12 mouse cellular contexts compared by ENCODE assay signal in the genomic region with DNA sequence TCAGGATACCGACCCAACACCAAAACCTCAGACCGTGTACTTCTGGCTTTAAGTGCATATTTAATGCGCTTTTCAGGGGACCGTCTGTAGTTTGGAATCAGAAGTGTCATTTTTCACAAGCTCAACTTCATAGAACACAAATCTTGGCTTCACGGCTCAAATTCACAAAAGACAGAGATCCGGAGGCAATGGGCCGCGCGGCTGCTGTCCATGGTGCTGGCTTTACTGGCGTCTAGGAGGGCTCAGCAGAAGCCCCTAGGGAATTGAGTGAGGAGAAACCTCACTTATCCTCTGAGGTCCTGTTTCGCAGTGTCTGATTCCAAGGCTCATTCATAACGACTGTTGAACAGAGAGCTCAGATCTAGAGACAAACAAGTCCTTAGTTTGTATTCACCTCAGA.
DNase-seq lines count a peak whose midpoint lies in the region; ATAC-seq lines count a peak whose summit lies in the region.
"Had no signal": no experiment of that assay in that cellular context is flagged by ENCODE, and none has a peak within 500 bp of the region (broad histone marks: within the 10 kb centered on the region; RNA-seq: fewer than 3 reads in every experiment).

No protein-coding gene starts in this region.

- H3K27ac ChIP-seq in forebrain, embryonic 10.5 days = no peak overlapping the region
- H3K27ac ChIP-seq in forebrain, embryonic 12.5 days = no peak overlapping the region
- H3K27ac ChIP-seq: forebrain, embryonic 13.5 days; lung, embryonic 15.5 days; neural tube, embryonic 13.5 days had no signal

- no peaks in the 10 kb centered on the region for H3K9me3 ChIP-seq in forebrain, embryonic 10.5 days
- H3K9me3 ChIP-seq in forebrain, embryonic 12.5 days = no peaks in the 10 kb centered on the region
- H3K9me3 ChIP-seq: forebrain, embryonic 13.5 days; lung, embryonic 15.5 days; neural tube, embryonic 13.5 days had no signal

- DNase-seq in forebrain, embryonic 10.5 days (ENCODE audit: extremely low spot score, low spot score) = peak; percentile 38
- DNase-seq in layer of hippocampus, postnatal 10 days (ENCODE audit: low spot score in 2 of 2) = peak; percentile 21 to 37
- no peak for DNase-seq in layer of hippocampus, postnatal 14 days (ENCODE audit: low spot score in 2 of 2)
- peak; percentile 5 for DNase-seq in urinary bladder, postnatal 25 days (ENCODE audit: low spot score)
- DNase-seq in urinary bladder, postnatal 36 days (ENCODE audit: low spot score in 2 of 2) = no peak
- no peak for DNase-seq in spleen, postnatal 10 days (ENCODE audit: low spot score in 2 of 2)
- DNase-seq: cerebellum, adult 11 months had no signal

- H3K4me1 ChIP-seq in forebrain, embryonic 10.5 days = no peaks in the 10 kb centered on the region; the same call in 1 of the 2 replicates
- H3K4me1 ChIP-seq in forebrain, embryonic 12.5 days = no peaks in the 10 kb centered on the region
- H3K4me1 ChIP-seq: forebrain, embryonic 13.5 days; lung, embryonic 15.5 days had no signal

- H3K4me3 ChIP-seq in forebrain, embryonic 10.5 days = no peak overlapping the region
- H3K4me3 ChIP-seq in forebrain, embryonic 12.5 days (replicated peaks) = no peak overlapping the region
- H3K4me3 ChIP-seq: forebrain, embryonic 13.5 days; lung, embryonic 15.5 days; neural tube, embryonic 13.5 days had no signal

- H3K27me3 ChIP-seq in forebrain, embryonic 10.5 days (ENCODE audit: poor library complexity, severe bottlenecking) = no peaks in the 10 kb centered on the region
- no peaks in the 10 kb centered on the region for H3K27me3 ChIP-seq in forebrain, embryonic 12.5 days
- H3K27me3 ChIP-seq: lung, embryonic 15.5 days had no signal

- WGBS in forebrain, embryonic 10.5 days = 38% methylated on average over 12 of the region's 12 CpGs
- WGBS in forebrain, embryonic 12.5 days = 37% methylated on average over 12 of the region's 12 CpGs

- H3K9ac ChIP-seq in forebrain, embryonic 12.5 days = no peak overlapping the region
- H3K9ac ChIP-seq: forebrain, embryonic 13.5 days; lung, embryonic 15.5 days; neural tube, embryonic 13.5 days had no signal

- no peak for ATAC-seq in forebrain, embryonic 12.5 days (ENCODE audit: low FRiP score)
- ATAC-seq in megakaryocyte-erythroid progenitor cell, adult 5-6 weeks (replicated peaks; ENCODE audit: low FRiP score, low TSS enrichment, poor library complexity, severe bottlenecking) = no peak
- ATAC-seq: forebrain, embryonic 13.5 days had no signal

- H3K4me2 ChIP-seq in forebrain, embryonic 12.5 days = no peak overlapping the region
- H3K4me2 ChIP-seq: forebrain, embryonic 13.5 days; lung, embryonic 15.5 days; neural tube, embryonic 13.5 days had no signal

- H3K36me3 ChIP-seq in forebrain, embryonic 10.5 days (replicated peaks) = no peaks in the 10 kb centered on the region
- H3K36me3 ChIP-seq in forebrain, embryonic 12.5 days (replicated peaks) = no peaks in the 10 kb centered on the region
- H3K36me3 ChIP-seq: lung, embryonic 15.5 days; neural tube, embryonic 13.5 days had no signal

Comparison
In these comparisons a context has a peak if more than half of its experiments do, and no peak if none do; other contexts are left out.
1. DNase-seq: peak in forebrain, embryonic 10.5 days (single experiment), layer of hippocampus, postnatal 10 days (2 of 2) and urinary bladder, postnatal 25 days (single experiment); none in layer of hippocampus, postnatal 14 days (0 of 2), urinary bladder, postnatal 36 days (0 of 2) and spleen, postnatal 10 days (0 of 2).